Mouse (Mus musculus) gastrocnemius, postnatal 10 days (tissue): ENCODE measurements at regions not wholly inside any gene's neighbourhood (a gene's known extent, or its start where the extent isn't known, plus 50 kb on each side); places are given as distances from the start of the nearest gene placed in this dataset.

ENCODE experiments used
- DNase-seq: peaks from one replicate; pipeline ENCODE4 v3.0.0; 2021; ENCODE audit warnings: mixed read lengths

GRCm38 (mm10) chr8:34546815-34547214 lies 435.3 kb upstream of the Gm10131 start:
- no peak for DNase-seq

- DNase-seq, result no peak
These were observed 431.0 kb upstream of the Gm10131 start for GRCm38 (mm10) chr8:34542361-34543038.

GRCm38 (mm10) chr8:34539232-34539631 lies 427.7 kb upstream of the Gm10131 start:
- no peak for DNase-seq

GRCm38 (mm10) chr8:34535434-34535833 lies 423.9 kb upstream of the Gm10131 start:
- no peak for DNase-seq

- no peak for DNase-seq
These were observed 421.9 kb upstream of the Gm10131 start for GRCm38 (mm10) chr8:34533421-34533820.

GRCm38 (mm10) chr8:34530896-34531679 lies 419.6 kb upstream of the Gm10131 start:
- DNase-seq, result no peak

GRCm38 (mm10) chr8:34530046-34530445 lies 418.5 kb upstream of the Gm10131 start:
- DNase-seq, result no peak

- no peak for DNase-seq
These were observed 417.9 kb upstream of the Gm10131 start for GRCm38 (mm10) chr8:34529452-34529851.

GRCm38 (mm10) chr8:34528213-34528612 lies 416.7 kb upstream of the Gm10131 start:
- no peak for DNase-seq

GRCm38 (mm10) chr8:34525231-34525630 lies 413.7 kb upstream of the Gm10131 start:
- no peak for DNase-seq

GRCm38 (mm10) chr8:34523849-34524248 lies 412.3 kb upstream of the Gm10131 start:
- DNase-seq, result no peak

- no peak for DNase-seq
These were observed 409.8 kb upstream of the Gm10131 start for GRCm38 (mm10) chr8:34521316-34521715.

GRCm38 (mm10) chr8:34520664-34521063 lies 409.1 kb upstream of the Gm10131 start:
- DNase-seq, result no peak

- no peak for DNase-seq
These were observed 402.0 kb upstream of the Gm10131 start for GRCm38 (mm10) chr8:34513459-34514090.

- DNase-seq, result no peak
These were observed 394.5 kb upstream of the Gm10131 start for GRCm38 (mm10) chr8:34505829-34506555.

- no peak for DNase-seq
These were observed 393.6 kb upstream of the Gm10131 start for GRCm38 (mm10) chr8:34505102-34505501.

- no peak for DNase-seq
These were observed 391.1 kb upstream of the Gm10131 start for GRCm38 (mm10) chr8:34502606-34503162.

- no peak for DNase-seq
These were observed 387.7 kb upstream of the Gm10131 start for GRCm38 (mm10) chr8:34499196-34499595.

GRCm38 (mm10) chr8:34496751-34497150 lies 385.2 kb upstream of the Gm10131 start:
- DNase-seq, result no peak

- no peak for DNase-seq
These were observed 384.4 kb upstream of the Gm10131 start for GRCm38 (mm10) chr8:34495974-34496373.

GRCm38 (mm10) chr8:34488746-34489400 lies 377.3 kb upstream of the Gm10131 start:
- no peak for DNase-seq
